Mouse (Mus musculus) ES-Bruce4 (cell line): ENCODE results near the gene Foxp1. TPM values are rescaled to one million over a fixed set of nuclear protein-coding genes. Genes with fewer than 3 reads are reported as not detected.

Experiments used
- H3K27ac ChIP-seq: 2 replicates; pipeline ENCODE4 v1.5.1; 2012; ENCODE audit warnings: low read length, inconsistent platforms; ENCODE audit not compliant: insufficient read depth
- H3K27me3 ChIP-seq: 2 replicates; pipeline ENCODE4 v1.6.1; 2012; ENCODE audit warnings: mild to moderate bottlenecking, low read length, inconsistent platforms; ENCODE audit not compliant: control insufficient read depth, poor library complexity, insufficient read depth, severe bottlenecking
- H3K36me3 ChIP-seq: 2 replicates; pipeline ENCODE4 v1.6.1; 2012; ENCODE audit warnings: inconsistent platforms, mild to moderate bottlenecking, low read length, moderate library complexity; ENCODE audit not compliant: control insufficient read depth, poor library complexity, insufficient read depth, severe bottlenecking
- H3K4me1 ChIP-seq: one replicate; pipeline ENCODE4 v1.8.1; 2011; ENCODE audit warnings: low read length; ENCODE audit not compliant: control insufficient read depth, insufficient read depth
- H3K4me3 ChIP-seq: 2 replicates; pipeline ENCODE4 v1.5.1; 2011; ENCODE audit warnings: low read depth, mild to moderate bottlenecking, low read length
- H3K9ac ChIP-seq: 2 replicates; pipeline ENCODE4 v1.6.1; 2012; ENCODE audit warnings: low read depth, mild to moderate bottlenecking, inconsistent platforms; ENCODE audit not compliant: poor library complexity, severe bottlenecking
- H3K9me3 ChIP-seq: replicated peaks from 2 replicates; pipeline ENCODE4 v1.6.1; 2012; ENCODE audit warnings: mild to moderate bottlenecking, low read length, inconsistent platforms; ENCODE audit not compliant: control insufficient read depth, poor library complexity, insufficient read depth, severe bottlenecking
- CTCF ChIP-seq: IDR thresholded peaks from one replicate; pipeline ENCODE4 v1.8.1; 2011; ENCODE audit warnings: low read depth, low read length
- EP300 ChIP-seq: IDR thresholded peaks from 2 replicates; pipeline ENCODE4 v1.6.1; 2011; ENCODE audit warnings: low read depth, low read length; ENCODE audit not compliant: insufficient read depth
- POLR2A ChIP-seq: IDR thresholded peaks from one replicate; pipeline ENCODE4 v1.8.1; 2011; ENCODE audit warnings: low read length; ENCODE audit not compliant: insufficient read depth
- polyA plus RNA-seq: library from polyadenylated mRNA; stranded (reverse); fragments of >200 nt; gene quantifications from 2 replicates; pipeline ENCODE4 v1.2.4, GENCODE M21; 2011; ENCODE audit warnings: low read depth; ENCODE audit not compliant: missing spikeins, insufficient read depth, insufficient read length

Foxp1 gene
- polyA plus RNA-seq, 1 experiment: 33.5 TPM

DNA sequence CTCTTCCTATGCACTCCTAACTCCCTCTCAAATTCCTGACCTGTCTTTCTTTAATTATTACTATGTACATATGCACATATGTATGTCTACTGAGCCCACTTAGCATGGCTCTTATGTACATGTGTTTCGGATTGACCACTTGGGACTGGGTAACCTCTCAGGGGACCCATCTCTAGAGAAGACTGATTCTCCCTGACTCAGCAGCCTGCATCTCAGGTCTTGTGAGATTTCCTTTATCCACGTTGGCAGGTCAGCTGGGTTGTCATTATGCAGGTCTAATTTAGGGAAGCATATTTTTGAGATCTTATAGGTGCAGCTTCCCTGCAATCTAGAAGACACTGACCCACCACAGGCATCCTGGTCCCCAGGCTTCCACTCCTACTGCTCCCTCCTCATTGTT lies 538.5 kb downstream of the Foxp1 start:
- no peak overlapping the region for H3K27ac ChIP-seq
- H3K9me3 ChIP-seq: no peaks in the 10 kb centered on the region
- TF ChIP-seq POLR2A: no peak
- TF ChIP-seq CTCF: no peak
- no peak for TF ChIP-seq EP300
- no peaks in the 10 kb centered on the region for H3K36me3 ChIP-seq
- no peak overlapping the region for H3K9ac ChIP-seq
- H3K4me3 ChIP-seq: no peak overlapping the region
- H3K4me1 ChIP-seq: no peaks in the 10 kb centered on the region
- H3K27me3 ChIP-seq: no peaks in the 10 kb centered on the region

DNA sequence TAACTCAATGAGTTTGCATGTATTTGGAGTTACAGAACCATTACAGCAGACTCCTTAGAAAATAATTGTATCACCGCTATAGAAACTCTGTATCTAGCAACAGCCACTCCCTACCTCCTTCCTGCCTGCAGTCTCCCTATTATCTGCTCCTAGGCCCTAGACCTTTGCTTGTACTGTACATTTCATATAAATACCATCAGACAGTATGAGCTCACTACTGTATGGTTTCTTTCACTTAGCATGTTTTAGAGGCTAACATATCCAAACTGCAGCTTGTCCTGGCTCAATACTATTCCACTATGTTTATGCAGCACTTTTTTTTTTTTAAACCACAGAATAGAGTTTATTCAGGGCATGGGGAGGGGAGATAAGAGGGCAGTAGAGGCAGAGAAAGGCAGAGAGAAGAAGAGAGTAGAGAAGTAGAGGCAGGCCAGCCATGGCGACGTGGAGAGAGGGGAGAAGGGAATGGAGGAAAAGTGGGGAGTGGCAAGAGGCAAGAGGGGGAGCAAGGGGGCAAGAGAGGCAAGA lies 539.1 kb downstream of the Foxp1 start:
- Histone ChIP-seq H3K4me3 (no peak overlapping the region), H3K36me3 (no peaks in the 10 kb centered on the region), H3K9ac (no peak overlapping the region), H3K9me3 (no peaks in the 10 kb centered on the region), H3K27me3 (no peaks in the 10 kb centered on the region), H3K27ac (no peak overlapping the region), H3K4me1 (no peaks in the 10 kb centered on the region)
- TF ChIP-seq CTCF (no peak), EP300 (no peak), POLR2A (no peak)

DNA sequence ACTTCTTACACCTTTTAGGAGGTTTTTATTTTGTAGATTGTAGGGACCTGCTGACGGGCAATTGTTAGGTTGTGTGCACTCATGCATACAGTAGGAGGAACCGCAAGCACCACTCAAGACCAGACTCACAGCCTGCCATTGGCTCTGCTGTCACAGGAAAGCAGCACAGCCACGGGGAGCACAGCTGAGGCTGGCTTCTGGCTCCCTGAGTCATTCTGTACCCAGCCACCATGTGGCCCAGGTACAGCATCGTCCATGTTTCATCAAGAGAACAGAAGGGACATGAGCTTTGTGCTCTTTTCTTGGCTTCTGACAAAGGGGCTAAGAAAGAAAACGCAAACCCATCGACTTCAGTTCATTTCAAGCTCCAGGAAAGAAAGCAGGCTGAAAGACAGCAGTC lies 541.3 kb downstream of the Foxp1 start:
- H3K27ac ChIP-seq: no peak overlapping the region
- H3K4me1 ChIP-seq: no peaks in the 10 kb centered on the region
- no peak overlapping the region for H3K4me3 ChIP-seq
- H3K36me3 ChIP-seq: peaks cover 12% of the 10 kb centered on the region
- H3K27me3 ChIP-seq: no peaks in the 10 kb centered on the region
- no peaks in the 10 kb centered on the region for H3K9me3 ChIP-seq
- TF ChIP-seq EP300 (no peak), CTCF (no peak), POLR2A (no peak)
- no peak overlapping the region for H3K9ac ChIP-seq

DNA sequence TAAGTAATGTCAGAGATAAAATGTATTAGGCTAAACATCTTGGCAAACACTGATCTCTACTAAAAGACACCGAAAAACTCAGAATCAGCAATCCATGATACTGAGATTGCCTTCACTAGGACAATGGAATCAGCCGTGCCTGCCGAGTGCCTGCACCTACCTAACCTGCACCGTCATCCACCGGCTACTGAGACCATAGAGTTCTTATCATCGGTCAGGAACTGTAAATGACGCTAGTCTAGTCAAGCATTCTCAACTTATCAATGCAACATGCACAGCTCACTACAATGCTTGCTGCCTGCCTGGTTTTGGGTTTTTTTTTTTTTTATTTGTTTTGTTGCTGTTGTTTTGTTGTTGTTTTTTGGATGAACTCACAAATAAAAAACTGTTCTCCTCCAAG lies 542.1 kb downstream of the Foxp1 start:
- no peaks in the 10 kb centered on the region for H3K27me3 ChIP-seq
- no peak overlapping the region for H3K4me3 ChIP-seq
- H3K4me1 ChIP-seq: no peaks in the 10 kb centered on the region
- peaks cover 15% of the 10 kb centered on the region for H3K36me3 ChIP-seq
- no peak overlapping the region for H3K27ac ChIP-seq
- H3K9ac ChIP-seq: no peak overlapping the region
- TF ChIP-seq EP300 (no peak), POLR2A (no peak), CTCF (no peak)
- H3K9me3 ChIP-seq: no peaks in the 10 kb centered on the region

DNA sequence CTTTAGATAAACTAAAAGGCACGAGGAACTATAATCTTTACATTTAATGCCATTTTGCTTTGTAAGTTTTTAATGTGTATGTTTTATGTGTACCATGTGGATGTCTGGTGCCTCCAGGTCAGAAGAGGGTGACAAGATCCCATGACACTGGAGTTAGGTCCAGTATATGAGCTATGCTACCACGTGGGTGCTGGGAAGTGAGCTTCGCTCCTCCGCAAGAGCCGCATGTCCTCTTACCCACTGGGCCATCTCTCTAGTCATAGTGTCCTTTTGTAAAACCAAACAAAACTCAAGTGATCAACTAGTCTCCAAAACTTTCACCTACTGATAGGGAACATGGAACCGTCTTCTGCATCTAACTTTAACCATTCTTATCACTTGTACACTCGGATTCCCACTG lies 542.5 kb downstream of the Foxp1 start:
- H3K4me1 ChIP-seq: no peaks in the 10 kb centered on the region
- no peak overlapping the region for H3K9ac ChIP-seq
- no peaks in the 10 kb centered on the region for H3K9me3 ChIP-seq
- TF ChIP-seq CTCF (no peak), EP300 (no peak), POLR2A (no peak)
- no peak overlapping the region for H3K4me3 ChIP-seq
- no peak overlapping the region for H3K27ac ChIP-seq
- peaks cover 15% of the 10 kb centered on the region for H3K36me3 ChIP-seq
- H3K27me3 ChIP-seq: no peaks in the 10 kb centered on the region

DNA sequence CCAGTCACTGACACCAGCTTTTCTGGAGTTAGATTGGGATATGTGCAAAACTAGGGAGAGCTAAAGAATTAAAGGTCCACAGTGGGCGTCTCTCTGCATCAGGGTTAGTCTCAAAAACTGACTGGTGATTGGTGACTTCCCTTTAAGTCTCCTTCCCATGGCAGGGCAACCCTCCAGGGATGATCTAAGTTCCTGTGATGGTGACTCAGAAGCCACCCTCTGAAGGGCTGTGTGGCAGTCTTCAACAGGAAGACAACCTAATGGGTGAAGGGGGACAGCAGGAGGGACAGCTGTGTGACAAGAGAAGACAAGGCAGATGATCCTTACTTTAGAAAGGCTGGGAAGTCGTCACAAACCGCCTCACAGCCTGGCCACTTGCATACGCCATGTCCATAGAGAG lies 544.7 kb downstream of the Foxp1 start:
- H3K9ac ChIP-seq: no peak overlapping the region
- peaks cover 22% of the 10 kb centered on the region for H3K36me3 ChIP-seq
- no peaks in the 10 kb centered on the region for H3K27me3 ChIP-seq
- H3K4me1 ChIP-seq: no peaks in the 10 kb centered on the region
- H3K4me3 ChIP-seq: no peak overlapping the region
- H3K9me3 ChIP-seq: no peaks in the 10 kb centered on the region
- TF ChIP-seq EP300 (no peak), POLR2A (no peak), CTCF (no peak)
- no peak overlapping the region for H3K27ac ChIP-seq
